Mouse (Mus musculus): ENCODE data around the gene Uaca. TPM values are rescaled to one million over a fixed set of nuclear protein-coding genes. Genes with fewer than 3 reads are reported as not detected.

The Uaca gene
- polyA plus RNA-seq, 1 experiment from 2014 or later, result 26.2 TPM

DNA sequence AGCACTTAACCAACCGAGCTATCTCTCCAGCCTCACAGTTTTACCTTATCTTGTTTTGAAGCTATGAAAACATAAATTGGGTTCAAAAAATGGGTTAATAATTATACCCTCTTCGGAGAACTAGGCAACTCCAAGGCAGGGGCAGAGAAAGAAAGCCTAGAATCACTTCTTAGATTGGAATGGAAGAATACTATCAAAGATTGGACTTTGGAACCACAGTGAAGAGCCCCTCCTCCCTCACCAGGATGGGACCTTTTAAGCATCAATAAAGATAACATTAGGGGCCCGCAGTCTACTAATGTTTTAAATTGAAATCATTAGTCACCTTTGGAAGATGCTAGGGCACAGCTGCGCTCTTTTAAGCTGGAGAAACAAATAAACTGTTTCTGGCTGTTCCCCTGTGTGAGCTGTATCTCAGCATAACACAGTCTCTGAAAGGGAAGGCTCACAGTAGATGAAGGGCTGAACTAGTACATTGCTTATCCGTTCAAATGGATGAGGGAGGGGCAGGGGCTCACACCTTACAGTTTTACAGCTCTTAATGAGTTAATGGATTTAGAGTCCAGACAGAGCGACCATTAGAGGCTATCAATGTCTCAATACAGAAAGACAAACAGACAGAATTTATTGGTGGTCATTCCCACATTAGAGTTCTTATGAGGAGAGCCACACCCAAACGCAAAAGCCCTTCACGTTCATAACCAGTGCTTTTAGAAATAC, 6.5 kb downstream of the Uaca start:
- H3K4me1 ChIP-seq (replicated peaks; ENCODE audit: control insufficient read depth, insufficient read depth, low read length), result peaks cover 9% of the 10 kb centered on the region
- peak overlapping the region; percentile 54; the same call in 1 of the 2 replicates for H3K27ac ChIP-seq (ENCODE audit: low read depth)
- DNase-seq (ENCODE audit: low spot score), result no peak
- 28% methylated on average over 8 of the region's 8 CpGs for WGBS
- no peaks in the 10 kb centered on the region for H3K27me3 ChIP-seq (replicated peaks; ENCODE audit: control insufficient read depth, insufficient read depth, low read length)
- H3K4me3 ChIP-seq (ENCODE audit: low read depth, low read length), result no peak overlapping the region
- no peak overlapping the region for H3K9ac ChIP-seq (ENCODE audit: low read length)
- peak; percentile 72 for ATAC-seq (replicated peaks; ENCODE audit: low FRiP score, low TSS enrichment, low read depth)
- H3K9me3 ChIP-seq (ENCODE audit: control insufficient read depth, low read length), result no peaks in the 10 kb centered on the region
- no peaks in the 10 kb centered on the region for H3K36me3 ChIP-seq (ENCODE audit: control insufficient read depth, insufficient read depth, low read length)
- peak overlapping the region; percentile 26 for H3K4me2 ChIP-seq (ENCODE audit: low read length)

DNA sequence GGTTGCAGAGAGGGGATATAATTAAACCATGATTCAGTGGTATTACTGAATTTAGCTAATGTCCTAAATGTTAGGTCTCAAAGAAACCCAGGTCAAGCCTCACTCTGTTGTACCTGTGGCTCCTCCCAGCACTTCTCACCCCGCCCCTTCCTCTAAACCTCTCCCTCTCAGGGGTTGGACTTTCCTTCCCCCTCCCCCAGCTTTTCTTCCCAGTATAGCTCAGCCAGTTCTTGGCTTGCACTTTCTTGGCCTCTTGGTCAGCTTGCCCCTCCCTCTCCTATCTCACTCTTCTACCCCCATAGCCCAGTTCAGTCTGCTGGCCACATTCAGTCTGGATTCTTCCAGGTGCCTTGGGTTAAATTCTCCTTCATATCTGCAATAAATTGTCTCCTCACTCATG, 7.4 kb downstream of the Uaca start:
- Histone ChIP-seq H3K4me1 (replicated peaks; ENCODE audit: control insufficient read depth, insufficient read depth, low read length) (peaks cover 9% of the 10 kb centered on the region; the same call in 1 of the 2 replicates), H3K36me3 (ENCODE audit: control insufficient read depth, insufficient read depth, low read length) (no peaks in the 10 kb centered on the region), H3K4me2 (ENCODE audit: low read length) (peak overlapping the region; percentile 26), H3K27ac (ENCODE audit: low read depth) (no peak overlapping the region; the same call in 1 of the 2 replicates), H3K9ac (ENCODE audit: low read length) (no peak overlapping the region), H3K4me3 (ENCODE audit: low read depth, low read length) (no peak overlapping the region), H3K27me3 (replicated peaks; ENCODE audit: control insufficient read depth, insufficient read depth, low read length) (no peaks in the 10 kb centered on the region), H3K9me3 (ENCODE audit: control insufficient read depth, low read length) (no peaks in the 10 kb centered on the region)
- ATAC-seq (replicated peaks; ENCODE audit: low FRiP score, low TSS enrichment, low read depth) (no peak; the same call in 1 of the 2 replicates), DNase-seq (ENCODE audit: low spot score) (no peak)
- 71% methylated on average over 1 of the region's 1 CpGs for WGBS

DNA sequence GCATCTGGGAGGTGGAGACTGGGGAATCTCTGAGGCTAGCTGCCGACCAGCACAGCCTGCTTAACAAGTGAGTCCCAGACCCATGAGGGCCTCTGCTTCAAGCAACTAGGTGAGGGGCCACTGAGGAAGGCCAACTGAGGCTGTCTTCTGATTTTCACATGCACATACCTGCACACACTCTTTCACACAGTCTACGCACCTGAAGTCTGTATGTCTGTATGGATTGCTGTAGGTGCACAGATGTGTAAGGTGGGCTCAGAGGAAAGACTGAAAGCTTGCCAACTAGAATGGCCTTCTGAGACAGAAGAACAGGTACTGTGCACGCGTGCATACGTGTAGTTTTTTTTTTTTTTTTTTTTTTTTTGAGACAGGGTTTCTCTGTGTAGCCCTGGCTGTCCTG, 8.0 kb downstream of the Uaca start:
- WGBS, result 93% methylated on average over 5 of the region's 5 CpGs
- H3K9ac ChIP-seq (ENCODE audit: low read length), result no peak overlapping the region
- H3K36me3 ChIP-seq (ENCODE audit: control insufficient read depth, insufficient read depth, low read length), result no peaks in the 10 kb centered on the region
- H3K27me3 ChIP-seq (replicated peaks; ENCODE audit: control insufficient read depth, insufficient read depth, low read length), result no peaks in the 10 kb centered on the region
- no peak for ATAC-seq (replicated peaks; ENCODE audit: low FRiP score, low TSS enrichment, low read depth)
- no peak overlapping the region; the same call in 1 of the 2 replicates for H3K27ac ChIP-seq (ENCODE audit: low read depth)
- H3K4me3 ChIP-seq (ENCODE audit: low read depth, low read length), result no peak overlapping the region
- no peak overlapping the region for H3K4me2 ChIP-seq (ENCODE audit: low read length)
- no peak for DNase-seq (ENCODE audit: low spot score)
- no peaks in the 10 kb centered on the region for H3K9me3 ChIP-seq (ENCODE audit: control insufficient read depth, low read length)
- peaks cover 9% of the 10 kb centered on the region; the same call in 1 of the 2 replicates for H3K4me1 ChIP-seq (replicated peaks; ENCODE audit: control insufficient read depth, insufficient read depth, low read length)

DNA sequence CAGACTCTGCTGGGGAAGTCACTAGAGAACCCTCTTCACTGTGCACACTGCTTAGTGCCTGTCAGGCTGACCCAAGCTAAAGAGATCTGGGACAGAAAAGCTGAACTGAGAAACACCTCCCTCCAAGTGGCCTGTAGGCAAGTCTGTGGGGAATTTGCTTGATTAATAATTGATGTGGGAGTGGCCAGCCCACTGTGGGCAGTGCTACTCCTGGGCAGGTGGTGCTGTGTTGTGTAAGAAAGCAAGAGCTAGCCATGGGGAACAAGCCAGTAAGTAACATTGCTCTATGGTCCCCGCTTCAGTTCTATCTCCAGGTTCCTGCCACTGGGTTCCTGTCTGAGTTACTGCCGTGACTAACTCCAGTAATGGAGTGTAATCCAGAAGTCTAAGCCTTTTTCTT, 11.7 kb downstream of the Uaca start:
- no peaks in the 10 kb centered on the region for H3K9me3 ChIP-seq (ENCODE audit: control insufficient read depth, low read length)
- H3K9ac ChIP-seq (ENCODE audit: low read length), result no peak overlapping the region
- 89% methylated on average over 2 of the region's 2 CpGs for WGBS
- H3K27ac ChIP-seq (ENCODE audit: low read depth), result no peak overlapping the region
- no peaks in the 10 kb centered on the region for H3K27me3 ChIP-seq (replicated peaks; ENCODE audit: control insufficient read depth, insufficient read depth, low read length)
- no peak for ATAC-seq (replicated peaks; ENCODE audit: low FRiP score, low TSS enrichment, low read depth)
- no peak overlapping the region for H3K4me2 ChIP-seq (ENCODE audit: low read length)
- DNase-seq (ENCODE audit: low spot score), result no peak
- peaks cover 4% of the 10 kb centered on the region; the same call in 1 of the 2 replicates for H3K4me1 ChIP-seq (replicated peaks; ENCODE audit: control insufficient read depth, insufficient read depth, low read length)
- H3K4me3 ChIP-seq (ENCODE audit: low read depth, low read length), result no peak overlapping the region
- no peaks in the 10 kb centered on the region for H3K36me3 ChIP-seq (ENCODE audit: control insufficient read depth, insufficient read depth, low read length)

DNA sequence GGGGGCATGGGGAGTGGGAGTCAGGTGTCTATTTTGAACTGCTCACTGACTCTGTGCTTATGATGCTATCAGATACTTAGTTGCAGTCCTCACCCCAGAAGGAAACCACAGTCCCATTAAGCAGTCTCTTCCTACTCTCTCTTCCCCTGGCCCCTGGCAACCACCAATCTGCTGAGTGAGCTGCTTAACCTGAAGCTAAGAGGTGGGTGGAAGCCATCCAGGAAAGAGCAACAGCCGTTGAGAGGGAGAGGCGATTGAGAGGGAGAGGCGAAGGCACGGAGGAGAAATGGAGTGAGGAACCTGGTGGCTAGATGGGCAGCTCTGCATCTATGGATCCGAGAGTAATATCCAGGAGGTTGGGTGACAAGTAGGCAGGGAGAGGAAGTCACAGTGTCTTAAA, 13.7 kb downstream of the Uaca start:
- DNase-seq (ENCODE audit: low spot score), result no peak
- 81% methylated on average over 5 of the region's 5 CpGs for WGBS
- Histone ChIP-seq H3K9me3 (ENCODE audit: control insufficient read depth, low read length) (no peaks in the 10 kb centered on the region), H3K27ac (ENCODE audit: low read depth) (no peak overlapping the region), H3K4me1 (replicated peaks; ENCODE audit: control insufficient read depth, insufficient read depth, low read length) (peaks cover 3% of the 10 kb centered on the region), H3K4me3 (ENCODE audit: low read depth, low read length) (no peak overlapping the region), H3K27me3 (replicated peaks; ENCODE audit: control insufficient read depth, insufficient read depth, low read length) (no peaks in the 10 kb centered on the region), H3K4me2 (ENCODE audit: low read length) (no peak overlapping the region), H3K36me3 (ENCODE audit: control insufficient read depth, insufficient read depth, low read length) (no peaks in the 10 kb centered on the region), H3K9ac (ENCODE audit: low read length) (no peak overlapping the region)
- ATAC-seq (replicated peaks; ENCODE audit: low FRiP score, low TSS enrichment, low read depth), result no peak

DNA sequence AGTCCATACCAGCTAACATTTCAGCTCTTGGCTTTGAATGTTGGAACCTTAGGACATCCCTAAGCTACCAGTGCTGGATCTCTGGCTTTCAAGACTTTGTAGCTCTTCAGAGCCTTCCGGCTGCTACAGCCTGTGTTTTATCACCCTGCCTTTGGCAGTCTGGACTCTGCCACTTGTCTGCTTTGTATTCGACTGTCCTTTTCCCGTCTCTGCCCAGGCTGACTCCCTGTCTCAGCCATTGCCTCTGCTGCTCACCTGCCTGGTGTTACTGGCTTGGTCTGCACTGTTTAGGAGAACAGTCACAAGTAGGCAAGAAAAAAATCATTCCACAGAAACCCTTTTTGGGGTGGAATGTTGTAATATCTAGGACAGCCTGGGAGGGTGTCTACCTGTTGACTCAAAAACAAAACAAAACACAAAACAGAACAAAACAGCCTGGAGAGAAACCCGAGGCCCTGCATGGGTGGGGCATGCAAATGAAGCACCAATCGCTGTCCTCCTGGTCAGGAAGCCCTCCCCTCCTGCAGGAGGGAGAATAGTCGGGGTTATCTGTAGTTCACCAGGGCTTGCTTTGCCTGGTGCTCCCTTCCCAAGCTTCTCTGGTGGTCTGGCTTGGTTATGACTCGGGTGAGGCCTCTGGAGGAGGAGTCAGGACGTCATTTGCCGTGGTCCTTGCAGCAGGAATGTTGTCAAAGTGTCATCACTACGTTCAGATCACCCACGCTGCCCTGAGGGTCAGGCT, 19.0 kb downstream of the Uaca start:
- 4% methylated on average over 11 of the region's 11 CpGs for WGBS

DNA sequence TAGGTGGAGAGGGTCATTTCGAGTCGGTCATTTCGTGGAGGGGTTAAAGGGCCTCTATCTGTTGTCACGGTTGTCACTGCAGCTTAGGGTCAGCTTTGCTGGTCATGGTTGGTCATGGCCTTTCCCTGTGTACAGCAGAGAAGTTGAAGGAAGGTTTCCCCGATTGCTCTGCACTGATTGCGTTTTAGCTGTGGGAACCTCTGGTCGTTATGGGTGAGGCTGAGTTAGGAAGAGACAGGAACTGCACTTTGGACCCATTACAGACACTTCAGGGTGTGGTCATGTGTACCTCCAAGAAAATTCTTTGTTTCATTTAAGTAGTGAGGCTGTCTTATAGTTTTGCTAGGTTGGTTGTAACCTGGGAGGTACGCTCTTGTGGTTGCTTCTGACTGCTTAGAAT, 21.2 kb downstream of the Uaca start:
- no peak overlapping the region for H3K9ac ChIP-seq (ENCODE audit: low read length)
- no peaks in the 10 kb centered on the region for H3K9me3 ChIP-seq (ENCODE audit: control insufficient read depth, low read length)
- no peaks in the 10 kb centered on the region for H3K36me3 ChIP-seq (ENCODE audit: control insufficient read depth, insufficient read depth, low read length)
- DNase-seq (ENCODE audit: low spot score) (no peak), ATAC-seq (replicated peaks; ENCODE audit: low FRiP score, low TSS enrichment, low read depth) (no peak; the same call in 1 of the 2 replicates)
- peaks cover 22% of the 10 kb centered on the region for H3K4me1 ChIP-seq (replicated peaks; ENCODE audit: control insufficient read depth, insufficient read depth, low read length)
- H3K4me3 ChIP-seq (ENCODE audit: low read depth, low read length), result no peak overlapping the region
- no peaks in the 10 kb centered on the region for H3K27me3 ChIP-seq (replicated peaks; ENCODE audit: control insufficient read depth, insufficient read depth, low read length)
- 78% methylated on average over 8 of the region's 8 CpGs for WGBS
- H3K27ac ChIP-seq (ENCODE audit: low read depth), result no peak overlapping the region
- H3K4me2 ChIP-seq (ENCODE audit: low read length), result 0 out of 2 replicates have a peak overlapping the region, but pooled peaks have one; percentile 7

More for the DNA sequence above, 19.0 kb downstream of the Uaca start:
- ATAC-seq (replicated peaks; ENCODE audit: low FRiP score, low TSS enrichment, low read depth) (peak; percentile 82), DNase-seq (ENCODE audit: low spot score) (peak; percentile 77)
- H3K27me3 ChIP-seq (replicated peaks; ENCODE audit: control insufficient read depth, insufficient read depth, low read length), result no peaks in the 10 kb centered on the region
- peak overlapping the region; percentile 85 for H3K27ac ChIP-seq (ENCODE audit: low read depth)
- H3K9me3 ChIP-seq (ENCODE audit: control insufficient read depth, low read length), result no peaks in the 10 kb centered on the region
- H3K4me3 ChIP-seq (ENCODE audit: low read depth, low read length), result peak overlapping the region; percentile 26
- H3K36me3 ChIP-seq (ENCODE audit: control insufficient read depth, insufficient read depth, low read length), result no peaks in the 10 kb centered on the region
- H3K9ac ChIP-seq (ENCODE audit: low read length), result 0 out of 2 replicates have a peak overlapping the region, but pooled peaks have one; percentile 10
- peak overlapping the region; percentile 56 for H3K4me2 ChIP-seq (ENCODE audit: low read length)
- H3K4me1 ChIP-seq (replicated peaks; ENCODE audit: control insufficient read depth, insufficient read depth, low read length), result peaks cover 22% of the 10 kb centered on the region

DNA sequence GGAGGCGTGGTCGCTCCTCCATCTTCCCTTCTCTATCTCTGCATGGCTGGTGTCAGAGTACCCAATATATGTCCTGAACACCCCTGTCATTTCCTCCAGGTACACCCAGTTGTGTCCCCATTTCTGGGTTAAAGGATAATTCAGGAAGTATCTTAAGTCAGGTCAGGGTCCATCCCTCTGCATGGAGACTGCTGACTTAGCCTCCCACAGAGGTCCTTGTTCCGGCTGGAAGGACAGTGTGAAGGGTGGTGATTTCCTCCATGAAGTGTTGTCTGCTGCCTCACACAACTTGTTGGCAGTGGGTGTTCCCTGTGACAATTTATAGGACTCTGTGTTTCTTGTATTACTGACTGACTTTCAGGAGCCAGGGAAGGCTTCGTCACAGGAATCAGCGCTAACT, 23.2 kb downstream of the Uaca start:
- no peak for ATAC-seq (replicated peaks; ENCODE audit: low FRiP score, low TSS enrichment, low read depth)

More for the DNA sequence above, 23.2 kb downstream of the Uaca start:
- 80% methylated on average over 5 of the region's 5 CpGs for WGBS
- Histone ChIP-seq H3K9me3 (ENCODE audit: control insufficient read depth, low read length) (no peaks in the 10 kb centered on the region), H3K4me1 (replicated peaks; ENCODE audit: control insufficient read depth, insufficient read depth, low read length) (peaks cover 22% of the 10 kb centered on the region), H3K36me3 (ENCODE audit: control insufficient read depth, insufficient read depth, low read length) (no peaks in the 10 kb centered on the region), H3K27ac (ENCODE audit: low read depth) (no peak overlapping the region), H3K27me3 (replicated peaks; ENCODE audit: control insufficient read depth, insufficient read depth, low read length) (no peaks in the 10 kb centered on the region), H3K9ac (ENCODE audit: low read length) (no peak overlapping the region), H3K4me2 (ENCODE audit: low read length) (no peak overlapping the region), H3K4me3 (ENCODE audit: low read depth, low read length) (no peak overlapping the region)
- no peak for DNase-seq (ENCODE audit: low spot score)
